Mouse (Mus musculus) limb, embryonic 14.5 days (tissue): Measurements from ENCODE around the gene Mrgprb8. TPM values are rescaled to one million over a fixed set of nuclear protein-coding genes. Genes with fewer than 3 reads are reported as not detected.
"Not testable (repeated sequence)": the region's sequence is repeated elsewhere in the genome, so short reads cannot be mapped to it uniquely, and the experiment has no call there.

Experiments used
- ATAC-seq: fragments of 200-750 bp; cut with Nextera tagmentation; 2 replicates; pipeline ENCODE4 v1.8.0; 2017; ENCODE audit warnings: low read depth, moderate number of reproducible peaks, moderate TSS enrichment; ENCODE audit not compliant: low FRiP score
- DNase-seq: peaks from one replicate; pipeline ENCODE4 v3.0.0-alpha.2; 2015; ENCODE audit warnings: low spot score
- H3K27ac ChIP-seq: fragments of 300-500 bp; sonication (generic); replicated peaks from 2 replicates; pipeline ENCODE4 v1.5.1; 2014; ENCODE audit warnings: low read depth, mild to moderate bottlenecking, low read length, moderate library complexity, mixed read lengths
- H3K27me3 ChIP-seq: fragments of 300-500 bp; sonication (generic); 2 replicates; pipeline ENCODE4 v1.6.1; 2014; ENCODE audit warnings: low read length, mixed read lengths; ENCODE audit not compliant: control insufficient read depth, insufficient read depth
- H3K36me3 ChIP-seq: fragments of 300-500 bp; sonication (generic); 2 replicates; pipeline ENCODE4 v1.6.1; 2014; ENCODE audit warnings: mild to moderate bottlenecking, low read length, moderate library complexity, mixed read lengths; ENCODE audit not compliant: control insufficient read depth, insufficient read depth
- H3K4me1 ChIP-seq: fragments of 300-500 bp; sonication (generic); 2 replicates; pipeline ENCODE4 v1.6.1; 2014; ENCODE audit warnings: antibody characterized with exemption, low read length, mixed read lengths; ENCODE audit not compliant: control insufficient read depth, insufficient read depth
- H3K4me2 ChIP-seq: fragments of 300-500 bp; sonication (generic); replicated peaks from 2 replicates; pipeline ENCODE4 v1.6.1; 2014; ENCODE audit warnings: low read depth, mild to moderate bottlenecking, low read length, moderate library complexity; ENCODE audit not compliant: severe bottlenecking
- H3K4me3 ChIP-seq: fragments of 300-500 bp; sonication (generic); replicated peaks from 2 replicates; pipeline ENCODE4 v1.5.1; 2014; ENCODE audit warnings: low read length
- H3K9ac ChIP-seq: fragments of 300-500 bp; sonication (generic); 2 replicates; pipeline ENCODE4 v1.6.1; 2014; ENCODE audit warnings: mild to moderate bottlenecking, low read depth, low read length, moderate library complexity; ENCODE audit not compliant: severe bottlenecking
- H3K9me3 ChIP-seq: fragments of 300-500 bp; sonication (generic); 2 replicates; pipeline ENCODE4 v1.6.1; 2016; ENCODE audit warnings: low read length; ENCODE audit not compliant: control insufficient read depth
- POLR2A ChIP-seq: fragments of 200-500 bp; IDR thresholded peaks from 2 replicates; pipeline ENCODE4 v1.8.0; 2012; ENCODE audit warnings: inconsistent platforms, mild to moderate bottlenecking, moderate library complexity, borderline replicate concordance; ENCODE audit not compliant: insufficient read depth, insufficient read length; ENCODE audit errors: extremely low read depth
- WGBS: fragments of 180-500 bp; shearing (Covaris S2); extraction: QIAGEN DNeasy Blood & Tissue Kit; methylation state at CpG from one replicate; pipeline ENCODE4 v1.1.7; 2014; 5-methylcytosine and 5-hydroxymethylcytosine counted together
- polyA plus RNA-seq, 2 experiments: library from polyadenylated mRNA; depleted of rRNA in 1 of 2; stranded (reverse) in 1 of 2; unstranded in 1 of 2; fragments of >200 nt; fragmentation: Nextera tagmentation in 1 of 2; extraction: Ambion mirVana in 1 of 2; gene quantifications; 2 replicates each; pipeline versions ENCODE4 v1.2.1 to v1.2.3; 2012 to 2014

Gene Mrgprb8
- polyA plus RNA-seq (2012; rRNA removed) (not detected in 2 replicates), polyA plus RNA-seq (2014; fragmentation: Nextera tagmentation; extraction: Ambion mirVana) (not detected in 2 replicates)

- H3K4me3 ChIP-seq: no peak within 1 kb of the TSS
- H3K36me3 ChIP-seq: no peaks in the 10 kb centered on the region
- 76% methylated on average over 2 of the region's 2 CpGs for WGBS
- no peak within 1 kb of the TSS for H3K27ac ChIP-seq
- no peaks in the 10 kb centered on the region for H3K4me1 ChIP-seq
- no peak for TF ChIP-seq POLR2A
- no peak for ATAC-seq
- H3K4me2 ChIP-seq: no peak within 1 kb of the TSS
- H3K9ac ChIP-seq: no peak within 1 kb of the TSS
- peaks cover 12% of the 10 kb centered on the region; the same call in 1 of the 2 replicates for H3K9me3 ChIP-seq
- no peaks in the 10 kb centered on the region for H3K27me3 ChIP-seq
- DNase-seq: no peak
Measured at GRCm38 (mm10) chr7:48388226-48388625, at the start of gene Mrgprb8. Mrgprb8 (plus strand) TSS chr7:48388526.

- not testable (repeated sequence) for H3K4me3 ChIP-seq, H3K9me3 ChIP-seq, H3K9ac ChIP-seq, H3K4me1 ChIP-seq, H3K4me2 ChIP-seq, H3K36me3 ChIP-seq, ATAC-seq, H3K27me3 ChIP-seq, H3K27ac ChIP-seq, DNase-seq
- WGBS: 74% methylated on average over 3 of the region's 3 CpGs
Measured at GRCm38 (mm10) chr7:48435936-48436335, 47.6 kb downstream of the Mrgprb8 start.

- no peak overlapping the region for H3K4me2 ChIP-seq
- H3K27me3 ChIP-seq: no peaks in the 10 kb centered on the region
- 59% methylated on average over 3 of the region's 3 CpGs for WGBS
- no peaks in the 10 kb centered on the region for H3K4me1 ChIP-seq
- H3K9ac ChIP-seq: no peak overlapping the region
- ATAC-seq (no peak), DNase-seq (no peak)
- H3K27ac ChIP-seq: no peak overlapping the region
- TF ChIP-seq POLR2A: no peak
- no peak overlapping the region for H3K4me3 ChIP-seq
- no peaks in the 10 kb centered on the region for H3K9me3 ChIP-seq
- H3K36me3 ChIP-seq: no peaks in the 10 kb centered on the region
Measured at GRCm38 (mm10) chr7:48436581-48436980, 48.3 kb downstream of the Mrgprb8 start.

Other genes starting within 250 kb of the Mrgprb8 start
- gene Mrgprb5, start 219.5 kb upstream of the Mrgprb8 start, polyA plus RNA-seq (2012; rRNA removed): not detected in 2 replicates
- gene Mrgprb5, start 219.5 kb upstream of the Mrgprb8 start, polyA plus RNA-seq (2014; fragmentation: Nextera tagmentation; extraction: Ambion mirVana): not detected in 2 replicates
- not detected in 2 replicates for gene Mrgprb4, start 189.2 kb upstream of the Mrgprb8 start, polyA plus RNA-seq (2012; rRNA removed)
- gene Mrgprb4, start 189.2 kb upstream of the Mrgprb8 start, polyA plus RNA-seq (2014; fragmentation: Nextera tagmentation; extraction: Ambion mirVana): not detected in 2 replicates
- gene Mrgprb1, start 67.8 kb downstream of the Mrgprb8 start, polyA plus RNA-seq (2012; rRNA removed): not detected in 2 replicates
- not detected in 2 replicates for gene Mrgprb1, start 67.8 kb downstream of the Mrgprb8 start, polyA plus RNA-seq (2014; fragmentation: Nextera tagmentation; extraction: Ambion mirVana)
- gene Mrgprx2, start 110.8 kb downstream of the Mrgprb8 start, polyA plus RNA-seq (2012; rRNA removed): not detected in 2 replicates
- gene Mrgprx2, start 110.8 kb downstream of the Mrgprb8 start, polyA plus RNA-seq (2014; fragmentation: Nextera tagmentation; extraction: Ambion mirVana): not detected in 2 replicates
- not detected in 2 replicates for gene Mrgprb2, start 169.6 kb downstream of the Mrgprb8 start, polyA plus RNA-seq (2012; rRNA removed)
- gene Mrgprb2, start 169.6 kb downstream of the Mrgprb8 start, polyA plus RNA-seq (2014; fragmentation: Nextera tagmentation; extraction: Ambion mirVana): not detected in 2 replicates